Mouse (Mus musculus) liver, embryonic 14.5 days (tissue): Measurements from ENCODE around the gene Etv6.

ENCODE experiments used
- CTCF ChIP-seq: IDR thresholded peaks from 2 replicates; pipeline ENCODE4 v1.5.1; 2016; ENCODE audit warnings: antibody characterized with exemption, low read depth, control low read depth
- EP300 ChIP-seq: IDR thresholded peaks from 2 replicates; pipeline ENCODE4 v1.6.1; 2016; ENCODE audit warnings: antibody characterized with exemption, low read depth

GRCm38 (mm10) chr6:134053146-134053545, 17.6 kb downstream of the Etv6 start:
- TF ChIP-seq CTCF (no peak), EP300 (no peak)
